Mouse (Mus musculus): Measurements from ENCODE around the gene Cebpz.

DNA sequence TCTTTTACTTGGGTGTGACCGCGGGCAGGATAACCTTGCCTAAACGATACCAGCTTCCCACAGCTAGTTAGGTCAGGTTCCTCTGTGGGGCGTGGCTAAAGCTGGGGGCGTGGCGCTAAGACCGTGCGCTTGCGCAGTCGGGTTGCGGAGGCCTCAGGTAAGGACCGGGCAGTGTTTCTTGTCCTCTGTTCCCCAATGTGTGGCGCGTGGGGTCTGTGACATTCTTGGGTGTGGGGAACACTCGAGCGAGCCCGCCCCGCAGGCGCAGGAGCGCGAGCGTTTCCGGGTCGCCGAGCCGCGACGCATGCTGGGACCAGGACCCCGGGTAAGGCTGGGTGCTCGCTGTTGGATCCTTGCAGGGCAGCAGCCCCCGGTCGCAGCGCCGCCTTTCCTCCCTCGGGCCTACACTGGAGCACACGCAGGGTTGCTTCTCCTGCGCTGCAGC is 20.5 kb downstream of the Cebpz start, which contains the start of gene Cebpzos:
- TF ChIP-seq CTCF (IDR thresholded peaks at IDR 0.05; ENCODE audit: low read depth, low read length), result no peak
- peak; percentile 64 for TF ChIP-seq POLR2A (IDR thresholded peaks at IDR 0.05; ENCODE audit: extremely low read depth, insufficient read depth, low read length)
